Mouse (Mus musculus): Measurements from ENCODE around the gene Tbc1d1.

- TF ChIP-seq POLR2A (IDR thresholded peaks at IDR 0.05; ENCODE audit: control insufficient read depth, extremely low read depth, insufficient read depth, low read length, poor library complexity) (no peak), CTCF (IDR thresholded peaks at IDR 0.05; ENCODE audit: borderline replicate concordance, control insufficient read depth, extremely low read depth, insufficient read depth, low read length, poor library complexity) (no peak)
Observed at GRCm38 (mm10) chr5:64131550-64131949, 24.6 kb upstream of the Tbc1d1 start.
